Mouse (Mus musculus): Measurements from ENCODE around the gene Srcin1. TPM values are rescaled to one million over a fixed set of nuclear protein-coding genes. Genes with fewer than 3 reads are reported as not detected.

Gene Srcin1
- polyA plus RNA-seq, 1 experiment from 2014 or later: 0.55 TPM

GRCm38 (mm10) chr11:97575075-97575474 lies 911 bp downstream of the Srcin1 start:
- Histone ChIP-seq H3K36me3 (replicated peaks; ENCODE audit: control insufficient read depth, insufficient read depth, low read depth, low read length) (no peaks in the 10 kb centered on the region), H3K27ac (replicated peaks; ENCODE audit: low read depth, low read length) (peak overlapping the region; percentile 47; the same call in 1 of the 2 replicates), H3K4me3 (ENCODE audit: low read depth, low read length) (peak overlapping the region; percentile 63), H3K4me2 (ENCODE audit: low read depth, low read length) (peak overlapping the region; percentile 99), H3K27me3 (ENCODE audit: control insufficient read depth, insufficient read depth, low read length) (peaks cover 42% of the 10 kb centered on the region), H3K9ac (replicated peaks; ENCODE audit: low read length) (peak overlapping the region; percentile 74), H3K4me1 (ENCODE audit: control insufficient read depth, insufficient read depth, low read length) (peaks cover 9% of the 10 kb centered on the region), H3K9me3 (replicated peaks; ENCODE audit: control insufficient read depth, low read length) (no peaks in the 10 kb centered on the region)
- ATAC-seq (replicated peaks; ENCODE audit: insufficient number of reproducible peaks, low FRiP score, low TSS enrichment, low read depth) (0 out of 2 replicates have a peak, but pooled peaks have one; percentile 12), DNase-seq (ENCODE audit: low spot score) (peak; percentile 68)
- WGBS: under 1% methylated on average over 41 of the region's 62 CpGs

GRCm38 (mm10) chr11:97574551-97575051 lies 1.4 kb downstream of the Srcin1 start:
- Histone ChIP-seq H3K4me3 (ENCODE audit: low read depth, low read length) (peak overlapping the region; percentile 63), H3K27ac (replicated peaks; ENCODE audit: low read depth, low read length) (peak overlapping the region; percentile 47), H3K36me3 (replicated peaks; ENCODE audit: control insufficient read depth, insufficient read depth, low read depth, low read length) (no peaks in the 10 kb centered on the region), H3K27me3 (ENCODE audit: control insufficient read depth, insufficient read depth, low read length) (peaks cover 42% of the 10 kb centered on the region), H3K9me3 (replicated peaks; ENCODE audit: control insufficient read depth, low read length) (no peaks in the 10 kb centered on the region), H3K9ac (replicated peaks; ENCODE audit: low read length) (peak overlapping the region; percentile 74), H3K4me1 (ENCODE audit: control insufficient read depth, insufficient read depth, low read length) (peaks cover 9% of the 10 kb centered on the region), H3K4me2 (ENCODE audit: low read depth, low read length) (peak overlapping the region; percentile 99)
- ATAC-seq (replicated peaks; ENCODE audit: insufficient number of reproducible peaks, low FRiP score, low TSS enrichment, low read depth): peak; percentile 36; the same call in 1 of the 2 replicates
- 3% methylated on average over 21 of the region's 43 CpGs for WGBS
- peak; percentile 51 for DNase-seq (ENCODE audit: low spot score)

DNA sequence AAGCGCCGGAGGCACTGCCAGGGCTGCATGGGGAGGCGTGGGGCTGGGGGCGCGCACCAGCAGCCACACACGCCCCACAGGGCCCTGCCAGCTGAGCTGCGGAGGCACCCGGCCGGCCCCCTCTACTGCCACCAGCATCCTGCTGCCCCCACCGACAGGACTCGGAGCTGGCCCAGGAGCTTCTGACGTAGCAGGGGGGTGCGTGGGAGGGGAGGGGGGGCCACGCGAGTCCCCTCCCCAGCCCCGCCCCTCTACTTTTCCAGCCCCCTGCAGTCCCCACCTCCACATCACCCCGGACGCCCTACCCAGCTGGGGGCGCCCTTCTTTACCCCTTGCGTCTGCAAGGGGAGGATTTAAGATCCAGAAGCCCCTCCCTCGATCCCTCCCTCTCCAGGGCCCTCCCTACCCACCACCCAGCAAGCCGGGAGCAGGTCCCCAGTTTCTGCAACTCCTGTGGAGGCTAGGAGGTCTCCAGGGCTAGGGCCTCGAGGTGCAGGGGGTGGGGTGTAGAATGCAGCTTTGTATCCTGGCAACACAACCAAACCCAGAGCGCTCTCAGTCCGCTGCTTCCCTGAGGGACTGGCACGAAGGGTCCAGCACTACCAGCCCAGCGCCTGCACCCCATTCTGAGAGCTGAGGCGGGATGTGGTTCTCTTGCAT lies 2.0 kb downstream of the Srcin1 start:
- H3K36me3 ChIP-seq (replicated peaks; ENCODE audit: control insufficient read depth, insufficient read depth, low read depth, low read length): no peaks in the 10 kb centered on the region
- under 1% methylated on average over 23 of the region's 28 CpGs for WGBS
- peak overlapping the region; percentile 63 for H3K4me3 ChIP-seq (ENCODE audit: low read depth, low read length)
- H3K9me3 ChIP-seq (replicated peaks; ENCODE audit: control insufficient read depth, low read length): no peaks in the 10 kb centered on the region
- peak overlapping the region; percentile 74 for H3K9ac ChIP-seq (replicated peaks; ENCODE audit: low read length)
- DNase-seq (ENCODE audit: low spot score) (no peak), ATAC-seq (replicated peaks; ENCODE audit: insufficient number of reproducible peaks, low FRiP score, low TSS enrichment, low read depth) (0 out of 2 replicates have a peak, but pooled peaks have one; percentile 37)
- peak overlapping the region; percentile 99 for H3K4me2 ChIP-seq (ENCODE audit: low read depth, low read length)
- peaks cover 45% of the 10 kb centered on the region for H3K27me3 ChIP-seq (ENCODE audit: control insufficient read depth, insufficient read depth, low read length)
- no peak overlapping the region; the same call in 1 of the 2 replicates for H3K27ac ChIP-seq (replicated peaks; ENCODE audit: low read depth, low read length)
- H3K4me1 ChIP-seq (ENCODE audit: control insufficient read depth, insufficient read depth, low read length): peaks cover 9% of the 10 kb centered on the region

GRCm38 (mm10) chr11:97572895-97573480 lies 3.0 kb downstream of the Srcin1 start:
- ATAC-seq (replicated peaks; ENCODE audit: insufficient number of reproducible peaks, low FRiP score, low TSS enrichment, low read depth) (no peak), DNase-seq (ENCODE audit: low spot score) (no peak)
- H3K9me3 ChIP-seq (replicated peaks; ENCODE audit: control insufficient read depth, low read length): no peaks in the 10 kb centered on the region
- H3K9ac ChIP-seq (replicated peaks; ENCODE audit: low read length): no peak overlapping the region
- no peaks in the 10 kb centered on the region for H3K36me3 ChIP-seq (replicated peaks; ENCODE audit: control insufficient read depth, insufficient read depth, low read depth, low read length)
- H3K4me3 ChIP-seq (ENCODE audit: low read depth, low read length): no peak overlapping the region
- no peak overlapping the region; the same call in 1 of the 2 replicates for H3K4me2 ChIP-seq (ENCODE audit: low read depth, low read length)
- peaks cover 45% of the 10 kb centered on the region for H3K27me3 ChIP-seq (ENCODE audit: control insufficient read depth, insufficient read depth, low read length)
- 24% methylated on average over 7 of the region's 7 CpGs for WGBS
- no peak overlapping the region for H3K27ac ChIP-seq (replicated peaks; ENCODE audit: low read depth, low read length)
- H3K4me1 ChIP-seq (ENCODE audit: control insufficient read depth, insufficient read depth, low read length): peaks cover 9% of the 10 kb centered on the region

- Histone ChIP-seq H3K9ac (replicated peaks; ENCODE audit: low read length) (no peak overlapping the region), H3K36me3 (replicated peaks; ENCODE audit: control insufficient read depth, insufficient read depth, low read depth, low read length) (no peaks in the 10 kb centered on the region), H3K4me3 (ENCODE audit: low read depth, low read length) (no peak overlapping the region), H3K9me3 (replicated peaks; ENCODE audit: control insufficient read depth, low read length) (no peaks in the 10 kb centered on the region), H3K27me3 (ENCODE audit: control insufficient read depth, insufficient read depth, low read length) (peaks cover 51% of the 10 kb centered on the region), H3K27ac (replicated peaks; ENCODE audit: low read depth, low read length) (no peak overlapping the region), H3K4me1 (ENCODE audit: control insufficient read depth, insufficient read depth, low read length) (peaks cover 13% of the 10 kb centered on the region), H3K4me2 (ENCODE audit: low read depth, low read length) (no peak overlapping the region)
- WGBS: 34% methylated on average over 5 of the region's 5 CpGs
- no peak for DNase-seq (ENCODE audit: low spot score)
- no peak for ATAC-seq (replicated peaks; ENCODE audit: insufficient number of reproducible peaks, low FRiP score, low TSS enrichment, low read depth)
Measured at GRCm38 (mm10) chr11:97572089-97572345, 4.0 kb downstream of the Srcin1 start.

DNA sequence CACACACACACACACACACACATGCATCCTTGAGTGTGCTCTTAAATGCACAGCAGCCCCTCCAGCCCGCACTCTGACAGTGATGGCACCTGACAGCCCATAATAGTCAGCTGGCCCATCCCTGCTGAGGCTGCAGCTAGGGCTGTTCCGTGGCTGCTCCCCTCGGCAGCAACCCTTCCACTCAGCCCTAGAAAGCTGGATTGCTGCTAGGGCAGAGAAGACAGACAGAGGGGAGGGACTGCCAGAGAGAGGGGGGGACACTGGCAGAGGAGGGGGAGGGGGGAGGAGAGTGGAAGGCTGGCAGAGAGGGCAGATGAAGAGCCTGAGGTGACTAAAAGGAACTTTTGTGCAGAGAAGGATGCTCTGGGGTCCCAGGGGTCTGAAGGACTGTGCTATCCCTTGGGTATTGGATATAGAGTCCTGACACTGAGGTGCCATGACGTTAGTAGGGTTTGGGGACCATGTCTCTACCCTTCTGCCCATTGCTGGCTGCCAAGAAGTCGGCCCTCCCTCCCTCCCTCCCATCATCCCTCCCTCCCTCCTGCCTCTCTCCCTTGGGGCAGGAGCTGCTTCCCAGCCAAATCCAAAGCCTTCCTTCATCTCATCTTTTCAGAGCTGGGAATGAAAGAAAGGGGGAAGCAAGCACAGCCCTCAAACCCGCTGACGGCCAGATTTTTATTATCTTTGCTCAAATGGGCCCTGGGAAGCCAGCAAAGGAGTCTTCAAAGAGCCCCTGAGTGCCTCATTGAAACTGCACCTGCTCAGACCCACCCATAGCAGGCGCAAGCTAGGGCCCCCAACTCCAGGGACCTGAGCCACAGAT lies 4.5 kb downstream of the Srcin1 start:
- DNase-seq (ENCODE audit: low spot score): no peak
- 16% methylated on average over 8 of the region's 8 CpGs for WGBS
- Histone ChIP-seq H3K4me3 (ENCODE audit: low read depth, low read length) (no peak overlapping the region), H3K27ac (replicated peaks; ENCODE audit: low read depth, low read length) (no peak overlapping the region), H3K4me2 (ENCODE audit: low read depth, low read length) (no peak overlapping the region), H3K27me3 (ENCODE audit: control insufficient read depth, insufficient read depth, low read length) (peaks cover 55% of the 10 kb centered on the region), H3K9ac (replicated peaks; ENCODE audit: low read length) (no peak overlapping the region), H3K36me3 (replicated peaks; ENCODE audit: control insufficient read depth, insufficient read depth, low read depth, low read length) (no peaks in the 10 kb centered on the region), H3K9me3 (replicated peaks; ENCODE audit: control insufficient read depth, low read length) (no peaks in the 10 kb centered on the region), H3K4me1 (ENCODE audit: control insufficient read depth, insufficient read depth, low read length) (peaks cover 17% of the 10 kb centered on the region)
- ATAC-seq (replicated peaks; ENCODE audit: insufficient number of reproducible peaks, low FRiP score, low TSS enrichment, low read depth): no peak

- WGBS: 18% methylated on average over 8 of the region's 8 CpGs
- no peak overlapping the region for H3K27ac ChIP-seq (replicated peaks; ENCODE audit: low read depth, low read length)
- no peaks in the 10 kb centered on the region for H3K9me3 ChIP-seq (replicated peaks; ENCODE audit: control insufficient read depth, low read length)
- no peaks in the 10 kb centered on the region for H3K36me3 ChIP-seq (replicated peaks; ENCODE audit: control insufficient read depth, insufficient read depth, low read depth, low read length)
- H3K4me1 ChIP-seq (ENCODE audit: control insufficient read depth, insufficient read depth, low read length): peaks cover 21% of the 10 kb centered on the region
- H3K4me3 ChIP-seq (ENCODE audit: low read depth, low read length): no peak overlapping the region
- peaks cover 54% of the 10 kb centered on the region for H3K27me3 ChIP-seq (ENCODE audit: control insufficient read depth, insufficient read depth, low read length)
- ATAC-seq (replicated peaks; ENCODE audit: insufficient number of reproducible peaks, low FRiP score, low TSS enrichment, low read depth): no peak
- H3K4me2 ChIP-seq (ENCODE audit: low read depth, low read length): no peak overlapping the region
- H3K9ac ChIP-seq (replicated peaks; ENCODE audit: low read length): no peak overlapping the region
- no peak for DNase-seq (ENCODE audit: low spot score)
Measured at GRCm38 (mm10) chr11:97570493-97571137, 5.4 kb downstream of the Srcin1 start.

Data from embryonic facial prominence, embryonic 11.5 days (tissue).